Mouse (Mus musculus): ENCODE measurements around the gene Dis3l.
"Not testable (repeated sequence)": the region's sequence is repeated elsewhere in the genome, so short reads cannot be mapped to it uniquely, and the experiment has no call there.

The Dis3l gene

DNA sequence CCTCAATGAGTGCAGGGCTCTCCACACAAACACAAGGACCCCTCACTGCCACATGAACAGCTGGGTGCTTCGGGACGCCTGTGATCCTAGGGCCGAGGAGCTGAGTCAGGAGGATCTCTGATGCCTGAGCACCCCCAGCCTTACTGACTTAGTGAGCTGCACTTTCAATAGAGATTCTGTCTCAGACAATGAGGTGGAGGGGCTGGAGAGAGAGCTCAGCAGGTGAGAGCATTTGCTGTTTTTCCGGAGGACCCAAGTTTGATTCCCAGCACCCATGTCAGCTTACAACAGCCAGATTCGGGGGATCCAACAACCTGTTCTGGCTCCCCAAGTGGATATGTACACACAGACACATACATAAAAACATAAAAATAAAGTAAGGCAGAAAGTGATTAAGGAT lies 24.1 kb downstream of the Dis3l start:
- DNase-seq (ENCODE audit: low spot score), result no peak

DNA sequence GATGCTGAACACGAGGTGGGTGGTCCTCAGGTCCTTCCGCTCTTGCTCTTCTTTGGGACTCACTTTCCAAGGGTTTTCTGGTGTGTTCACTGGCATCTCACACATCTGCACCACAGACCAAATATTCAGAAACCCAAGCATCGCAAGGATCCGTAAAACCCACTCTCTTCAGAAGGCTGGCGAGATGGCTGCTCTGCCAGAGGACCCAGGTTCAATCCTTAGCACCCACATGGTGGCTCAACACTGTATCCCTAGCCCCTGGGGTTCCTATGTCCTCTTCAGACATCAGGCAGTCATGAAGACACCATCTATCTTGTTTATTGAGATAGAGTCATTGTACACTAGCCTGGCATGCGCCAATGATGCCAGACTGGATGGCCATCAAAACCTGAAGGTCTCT lies 26.4 kb downstream of the Dis3l start:
- no peak for DNase-seq (ENCODE audit: low spot score)

DNA sequence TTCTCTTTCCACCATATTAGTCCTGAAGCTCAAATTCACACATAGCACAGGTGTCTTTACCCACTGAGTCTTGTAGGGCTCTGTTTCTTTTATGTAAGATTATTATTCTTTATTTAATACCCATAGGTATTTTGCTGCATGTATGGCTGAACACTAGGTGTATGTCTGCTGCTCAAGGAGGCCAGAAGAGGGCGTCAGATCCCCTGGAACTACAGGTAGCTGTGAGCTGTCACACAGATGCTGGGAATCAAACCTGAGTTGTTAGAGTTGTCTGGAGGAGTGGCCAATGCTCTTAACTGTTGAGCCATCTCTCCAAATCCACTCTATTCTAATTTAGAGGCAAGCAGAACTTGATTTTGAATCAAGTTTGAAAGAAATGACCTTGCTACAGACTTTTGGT lies 29.0 kb downstream of the Dis3l start:
- DNase-seq (ENCODE audit: low spot score), result no peak

DNA sequence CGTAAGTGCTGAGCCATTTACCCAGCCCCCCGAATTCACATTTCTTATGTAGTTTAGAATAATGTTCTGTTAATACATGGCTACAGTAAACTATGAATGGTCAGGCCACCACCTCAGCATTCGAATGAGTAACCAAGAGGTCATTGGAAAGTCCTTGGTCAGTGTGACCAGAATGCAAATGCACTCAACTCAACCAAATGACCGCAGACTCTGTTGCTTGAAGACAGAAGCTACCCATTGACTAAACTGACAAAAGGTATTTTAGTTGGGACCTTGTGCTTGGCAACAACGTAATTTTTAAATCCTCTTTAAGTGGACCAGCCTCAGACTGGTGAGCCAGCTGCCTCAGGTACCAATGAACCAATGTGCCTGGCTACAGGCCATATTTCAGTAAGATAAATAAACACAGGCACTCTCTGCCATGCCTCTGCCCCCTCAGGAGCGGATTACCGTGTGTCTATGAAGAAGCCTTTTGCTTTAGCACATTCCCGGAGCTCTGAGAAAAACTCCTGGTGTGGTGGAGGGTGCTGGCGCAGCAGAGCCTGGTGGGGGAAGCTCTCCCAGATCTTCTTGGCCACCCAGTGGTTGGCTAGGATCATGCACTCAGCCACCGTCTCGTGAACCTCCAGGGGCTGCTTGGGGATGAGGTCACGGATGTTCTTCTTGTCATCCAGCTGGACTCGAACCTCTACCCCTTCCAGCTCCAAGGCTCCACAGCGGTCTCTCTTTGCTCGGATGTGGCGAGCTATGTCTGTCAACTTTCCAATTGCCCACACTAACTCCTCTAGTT lies 29.9 kb downstream of the Dis3l start:
- DNase-seq (ENCODE audit: low spot score), result no peak

- DNase-seq (ENCODE audit: low spot score), result no peak
Measured at GRCm38 (mm10) chr9:64306476-64307312, 34.4 kb downstream of the Dis3l start.

DNA sequence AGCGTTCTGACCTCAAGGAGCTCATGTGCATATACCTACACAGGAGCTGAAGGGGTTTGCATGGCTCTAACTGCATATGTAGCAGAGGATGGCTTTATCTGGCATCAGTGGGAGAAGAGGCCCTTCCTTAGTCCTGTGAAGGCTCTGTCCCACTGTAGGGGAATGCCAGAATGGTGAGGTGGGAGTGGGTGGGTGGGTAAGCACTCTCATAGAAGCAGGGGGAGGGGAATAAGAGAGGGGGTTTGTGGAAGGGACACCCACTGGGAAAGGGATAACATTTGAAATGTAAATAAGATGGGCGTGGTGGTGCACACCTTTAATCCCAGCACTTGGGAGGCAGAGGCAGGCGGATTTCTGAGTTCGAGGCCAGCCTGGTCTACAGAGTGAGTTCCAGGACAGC lies 38.0 kb downstream of the Dis3l start:
- DNase-seq (ENCODE audit: low spot score), result not testable (repeated sequence)

- DNase-seq (ENCODE audit: low spot score), result no peak
Measured at GRCm38 (mm10) chr9:64282404-64282987, 58.6 kb downstream of the Dis3l start.

GRCm38 (mm10) chr9:64281781-64282178 lies 59.3 kb downstream of the Dis3l start:
- no peak for DNase-seq (ENCODE audit: low spot score)

GRCm38 (mm10) chr9:64281105-64281780 lies 59.8 kb downstream of the Dis3l start, which contains the start of gene Tipin:
Tipin (plus strand) TSS chr9:64281581.
- peak; percentile 96 for DNase-seq (ENCODE audit: low spot score)

DNA sequence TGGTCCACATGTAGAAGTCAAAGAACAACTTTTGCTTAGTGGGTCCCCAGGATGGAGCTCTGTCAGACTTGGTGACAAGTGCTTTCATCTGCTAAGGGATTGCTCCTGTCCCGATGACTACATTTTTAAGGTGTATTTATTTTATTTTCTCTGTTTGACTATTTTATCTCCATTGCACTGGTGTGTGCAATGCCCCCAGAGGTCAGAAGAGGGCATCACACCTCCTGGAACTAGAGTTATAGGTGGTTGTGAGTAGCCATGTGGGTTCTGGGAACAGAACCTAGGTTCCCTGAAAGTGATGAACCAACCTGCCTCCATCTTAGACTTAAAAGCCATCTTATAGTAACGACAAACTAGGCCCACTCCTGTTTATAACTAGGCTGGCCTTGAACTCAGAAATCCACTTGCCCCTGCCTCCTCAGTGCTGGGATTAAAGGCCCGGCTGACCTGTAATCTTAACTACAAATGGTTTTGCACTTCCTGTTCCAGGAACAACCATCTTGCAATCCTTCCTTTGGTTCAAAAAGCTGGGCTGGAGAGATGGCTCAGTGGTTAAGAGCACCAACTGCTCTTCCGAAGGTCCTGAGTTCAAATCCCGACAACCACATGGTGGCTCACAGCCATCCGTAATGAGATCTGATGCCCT lies 62.3 kb downstream of the Dis3l start:
- DNase-seq (ENCODE audit: low spot score), result no peak

GRCm38 (mm10) chr9:64277706-64278105 lies 63.4 kb downstream of the Dis3l start:
- peak; percentile 49 for DNase-seq (ENCODE audit: low spot score)

DNA sequence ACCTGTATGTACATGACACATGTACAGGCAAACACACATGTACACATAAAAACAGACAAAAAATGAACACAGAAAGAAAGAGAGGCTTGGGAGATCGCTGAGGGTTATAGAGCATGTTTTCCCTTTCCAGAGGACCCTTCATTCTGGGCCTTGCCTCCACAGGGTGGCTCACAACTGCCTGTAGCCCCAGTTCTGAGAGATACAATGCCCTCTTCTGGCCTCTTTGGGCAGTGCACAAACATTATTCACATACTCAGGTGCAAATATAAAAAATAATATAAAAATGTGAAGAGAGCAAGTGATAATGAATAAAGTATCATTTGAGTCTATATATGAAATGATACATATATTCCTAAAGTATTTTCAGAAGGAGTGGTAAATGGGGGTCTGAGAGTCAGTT lies 66.2 kb downstream of the Dis3l start:
- no peak for DNase-seq (ENCODE audit: low spot score)

DNA sequence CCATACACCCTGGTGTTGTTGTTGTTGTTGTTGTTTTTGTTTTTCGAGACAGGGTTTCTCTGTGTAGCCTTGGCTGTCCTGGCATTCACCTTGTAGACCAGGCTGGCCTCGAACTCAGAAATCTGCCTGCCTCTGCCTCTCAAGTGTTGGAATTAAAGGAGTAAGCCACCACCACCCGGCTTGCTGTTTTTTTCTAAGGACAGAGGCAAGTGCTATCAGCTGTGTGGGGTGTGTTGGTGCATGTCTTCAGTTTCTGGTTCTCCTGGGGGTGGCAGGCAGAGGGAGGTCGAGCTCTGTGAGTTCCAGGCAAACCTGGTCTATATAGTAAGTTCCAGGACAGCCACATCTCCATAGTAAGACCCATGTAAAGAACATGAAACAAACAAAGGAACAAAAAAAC lies 66.8 kb downstream of the Dis3l start:
- DNase-seq (ENCODE audit: low spot score), result no peak

GRCm38 (mm10) chr9:64273757-64274156 lies 67.3 kb downstream of the Dis3l start:
- no peak for DNase-seq (ENCODE audit: low spot score)

DNA sequence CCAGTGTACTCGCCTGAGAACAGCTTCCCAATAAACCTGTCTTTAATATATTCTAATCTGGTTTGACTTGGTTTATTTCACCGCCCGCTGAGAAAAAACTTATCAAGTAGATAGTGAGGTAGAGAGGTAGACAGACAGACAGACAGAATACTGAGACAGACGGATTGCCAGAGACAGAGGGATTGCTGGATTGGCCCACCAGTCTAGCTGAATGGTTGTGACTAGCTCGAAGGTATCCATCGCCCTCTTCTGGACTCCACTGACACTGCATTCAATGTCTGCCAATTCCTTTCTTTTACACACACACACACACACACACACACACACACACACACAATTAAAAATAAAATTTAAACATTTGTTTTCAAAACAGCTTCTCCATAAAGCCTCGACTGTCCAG lies 68.5 kb downstream of the Dis3l start:
- DNase-seq (ENCODE audit: low spot score), result peak; percentile 23

DNA sequence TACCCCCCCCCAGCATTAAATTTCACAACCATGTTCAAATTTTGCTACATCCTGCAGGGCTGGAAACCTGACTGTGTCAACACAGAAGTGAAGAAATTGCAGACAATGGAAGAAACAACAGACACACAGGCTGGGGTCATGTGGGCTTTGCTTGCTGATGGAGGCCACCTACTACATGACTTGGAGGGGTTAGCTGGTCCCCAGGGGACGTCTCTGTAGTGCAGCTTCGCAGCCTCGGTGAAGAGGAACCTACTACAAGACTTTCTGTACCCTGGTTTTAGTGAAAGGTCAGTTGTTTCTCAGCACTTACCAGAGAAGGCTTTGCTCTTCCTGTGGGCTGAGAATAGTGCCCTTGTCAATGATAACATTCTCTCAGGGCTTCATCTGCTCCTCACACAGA lies 69.8 kb downstream of the Dis3l start:
- DNase-seq (ENCODE audit: low spot score), result no peak

DNA sequence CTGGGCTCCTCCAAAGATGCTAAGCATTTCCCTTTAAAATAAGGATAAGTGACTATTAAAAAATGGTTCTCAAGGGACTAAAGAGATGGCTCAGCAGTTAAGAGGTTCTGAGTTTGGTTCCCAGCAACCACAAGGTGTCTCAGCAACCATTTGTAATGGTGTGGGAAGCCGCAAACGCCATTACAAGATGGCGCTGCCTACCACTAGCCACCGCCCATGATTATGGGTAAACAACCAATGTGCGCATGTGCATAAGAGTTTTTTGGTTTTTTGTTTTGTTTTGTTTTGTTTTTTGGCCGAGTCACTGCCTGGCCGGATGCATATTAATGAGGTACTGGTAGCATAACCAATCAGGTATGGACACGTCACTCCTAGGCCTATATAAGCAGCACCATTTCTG lies 72.3 kb downstream of the Dis3l start:
- not testable (repeated sequence) for DNase-seq (ENCODE audit: low spot score)

DNA sequence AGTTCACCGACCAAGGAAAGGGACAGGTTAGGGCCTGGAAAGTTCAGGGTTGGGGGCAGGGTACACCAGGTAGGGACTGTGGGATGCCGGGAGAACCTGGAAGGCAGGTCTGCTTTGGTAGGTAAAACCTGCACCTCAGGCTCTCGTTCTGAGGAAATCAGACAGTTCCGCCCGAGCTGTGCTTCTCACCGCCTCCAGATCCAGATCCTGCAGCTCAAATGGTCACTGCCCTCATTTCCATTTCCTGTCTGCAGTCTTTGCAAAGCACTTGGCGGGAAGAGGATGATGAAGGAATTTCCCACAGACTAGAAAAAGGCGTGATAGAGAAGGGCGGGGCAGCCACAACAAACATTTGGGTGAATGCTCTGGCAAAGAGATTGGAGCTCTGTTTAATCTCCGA lies 72.9 kb downstream of the Dis3l start:
- no peak for DNase-seq (ENCODE audit: low spot score)

GRCm38 (mm10) chr9:64267231-64267630 lies 73.9 kb downstream of the Dis3l start:
- DNase-seq (ENCODE audit: low spot score), result no peak

- DNase-seq (ENCODE audit: low spot score), result no peak
Measured at GRCm38 (mm10) chr9:64264813-64265212, 76.3 kb downstream of the Dis3l start.

DNA sequence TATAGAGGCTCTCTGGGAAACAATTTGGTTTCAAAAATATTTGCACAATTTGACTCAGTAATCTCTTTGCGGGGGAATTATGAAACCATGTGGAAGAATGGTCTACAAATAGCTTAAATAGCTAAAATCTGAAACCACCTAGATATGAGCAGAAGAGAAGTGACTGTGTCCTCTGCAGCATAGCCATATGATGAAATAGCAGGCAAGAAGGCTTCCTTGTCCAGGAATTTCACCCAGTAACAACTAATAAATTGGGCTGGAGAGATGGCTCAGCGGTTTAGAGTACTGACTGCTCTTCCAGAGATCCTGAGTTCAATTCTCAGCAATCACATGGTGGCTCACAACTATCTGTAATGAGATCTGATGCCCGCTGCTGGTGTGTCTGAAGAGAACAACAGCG lies 80.1 kb downstream of the Dis3l start:
- DNase-seq (ENCODE audit: low spot score), result no peak

GRCm38 (mm10) chr9:64259906-64260305 lies 81.2 kb downstream of the Dis3l start:
- no peak for DNase-seq (ENCODE audit: low spot score)
